Comparison of ENCODE assay signal across 8 mouse cellular contexts in genomic region chr8:84989810-84990209, GRCm38 (mm10). TPM values are rescaled to one million over a fixed set of nuclear protein-coding genes. Genes with fewer than 3 reads are reported as not detected.
DNase-seq lines count a peak whose midpoint lies in the region; ATAC-seq and TF ChIP-seq lines count a peak whose summit lies in the region.

No protein-coding gene starts in this region.

- peaks cover 30% of the 10 kb centered on the region for H3K4me1 ChIP-seq in embryonic facial prominence, embryonic 13.5 days
- peaks cover 10% of the 10 kb centered on the region for H3K4me1 ChIP-seq in heart, adult 2 months (ENCODE audit: control insufficient read depth, insufficient read depth, low read length)
- H3K4me1 ChIP-seq in limb, embryonic 13.5 days: peaks cover 30% of the 10 kb centered on the region
- H3K4me1 ChIP-seq in midbrain, embryonic 14.5 days (ENCODE audit: control insufficient read depth, insufficient read depth, low read length): peaks cover 21% of the 10 kb centered on the region

- peak; percentile 77 for DNase-seq in 3134 (ENCODE audit: extremely low read depth, insufficient read length, low spot score)
- DNase-seq in adrenal gland, postnatal 4 days (ENCODE audit: low spot score in 2 of 2): peak; percentile 88 to 90
- peak; percentile 93 to 95 for DNase-seq in heart, adult 2 months
- DNase-seq in kidney, adult 8-10 months: peak; percentile 92 to 95
- DNase-seq in midbrain, embryonic 14.5 days: peak; percentile 96
- DNase-seq in spleen, adult 12 weeks (ENCODE audit: low spot score): peak; percentile 91

- WGBS in embryonic facial prominence, embryonic 13.5 days: 0% methylated on average over 15 of the region's 15 CpGs
- WGBS in heart, adult 2 months: under 1% methylated on average over 15 of the region's 15 CpGs
- WGBS in limb, embryonic 13.5 days: under 1% methylated on average over 15 of the region's 15 CpGs
- under 1% methylated on average over 15 of the region's 15 CpGs for WGBS in midbrain, embryonic 14.5 days

- H3K79me2 ChIP-seq in heart, adult 2 months (replicated peaks; ENCODE audit: control insufficient read depth, insufficient read depth, low read length): no peaks in the 10 kb centered on the region

- peak overlapping the region; percentile 69 for H3K9ac ChIP-seq in embryonic facial prominence, embryonic 13.5 days
- peak overlapping the region; percentile 64 for H3K9ac ChIP-seq in heart, adult 2 months (ENCODE audit: low read depth, low read length)
- peak overlapping the region; percentile 59 for H3K9ac ChIP-seq in limb, embryonic 13.5 days
- H3K9ac ChIP-seq in midbrain, embryonic 14.5 days (replicated peaks; ENCODE audit: low read length): peak overlapping the region; percentile 61

- peak; percentile 89 for TF ChIP-seq EP300 in heart, adult 2 months (IDR thresholded peaks at IDR 0.05; ENCODE audit: insufficient read depth, low read depth, low read length)

- H3K4me2 ChIP-seq in embryonic facial prominence, embryonic 13.5 days: peak overlapping the region; percentile 90
- H3K4me2 ChIP-seq in limb, embryonic 13.5 days (replicated peaks): peak overlapping the region; percentile 94
- H3K4me2 ChIP-seq in midbrain, embryonic 14.5 days (ENCODE audit: low read length): peak overlapping the region; percentile 93

- ATAC-seq in embryonic facial prominence, embryonic 13.5 days (ENCODE audit: insufficient number of reproducible peaks, insufficient read depth, low FRiP score, low TSS enrichment, low read depth): peak; percentile 56; the same call in 1 of the 2 replicates
- ATAC-seq in limb, embryonic 13.5 days (ENCODE audit: low FRiP score, low read depth): peak; percentile 37; the same call in 1 of the 2 replicates
- ATAC-seq in midbrain, embryonic 14.5 days (ENCODE audit: low FRiP score, low TSS enrichment): peak; percentile 49; the same call in 1 of the 2 replicates

- H3K36me3 ChIP-seq in embryonic facial prominence, embryonic 13.5 days: 0 out of 2 replicates have a peak, but pooled peaks cover 2% of the 10 kb centered on the region
- no peaks in the 10 kb centered on the region for H3K36me3 ChIP-seq in heart, adult 2 months (ENCODE audit: control insufficient read depth, insufficient read depth, low read length)
- peaks cover 4% of the 10 kb centered on the region for H3K36me3 ChIP-seq in limb, embryonic 13.5 days
- H3K36me3 ChIP-seq in midbrain, embryonic 14.5 days (ENCODE audit: control insufficient read depth, insufficient read depth, low read length): peaks cover 2% of the 10 kb centered on the region; the same call in 1 of the 2 replicates

- no peaks in the 10 kb centered on the region for H3K9me3 ChIP-seq in embryonic facial prominence, embryonic 13.5 days
- H3K9me3 ChIP-seq in limb, embryonic 13.5 days: no peaks in the 10 kb centered on the region
- H3K9me3 ChIP-seq in midbrain, embryonic 14.5 days (ENCODE audit: control insufficient read depth, low read length): no peaks in the 10 kb centered on the region

- peaks cover 19% of the 10 kb centered on the region for H3K27me3 ChIP-seq in embryonic facial prominence, embryonic 13.5 days
- no peaks in the 10 kb centered on the region for H3K27me3 ChIP-seq in heart, adult 2 months (ENCODE audit: control insufficient read depth, insufficient read depth, low read length)
- peaks cover 22% of the 10 kb centered on the region for H3K27me3 ChIP-seq in limb, embryonic 13.5 days
- H3K27me3 ChIP-seq in midbrain, embryonic 14.5 days (ENCODE audit: control insufficient read depth, insufficient read depth, low read length): 0 out of 2 replicates have a peak, but pooled peaks cover 10% of the 10 kb centered on the region

- peak; percentile 67 for TF ChIP-seq CTCF in heart, adult 2 months (IDR thresholded peaks at IDR 0.05)

- TF ChIP-seq POLR2A in heart, adult 2 months (IDR thresholded peaks at IDR 0.05; ENCODE audit: insufficient read depth, low read depth, low read length): no peak

- peak overlapping the region; percentile 64; the same call in 1 of the 2 replicates for H3K27ac ChIP-seq in embryonic facial prominence, embryonic 13.5 days
- peak overlapping the region; percentile 89 for H3K27ac ChIP-seq in heart, adult 2 months
- H3K27ac ChIP-seq in limb, embryonic 13.5 days: peak overlapping the region; percentile 58; the same call in 1 of the 2 replicates
- peak overlapping the region; percentile 79 for H3K27ac ChIP-seq in midbrain, embryonic 14.5 days (replicated peaks; ENCODE audit: low read depth, low read length)

- H3K4me3 ChIP-seq in embryonic facial prominence, embryonic 13.5 days: peak overlapping the region; percentile 62
- H3K4me3 ChIP-seq in heart, adult 2 months: peak overlapping the region; percentile 58
- peak overlapping the region; percentile 59 for H3K4me3 ChIP-seq in limb, embryonic 13.5 days
- peak overlapping the region; percentile 62 for H3K4me3 ChIP-seq in midbrain, embryonic 14.5 days (replicated peaks; ENCODE audit: low read depth, low read length)

- intact Hi-C loops in heart, adult 2 months (cut with DNase I): loop anchor here (1.0 to 2.0 kb wide), 2 partner anchors 16 to 325 kb away; no protein-coding TSS in a partner anchor

RNA-seq across cellular contexts. Expression of gene Hook2, which starts 0.6 kb away (rescaled TPM):
- 10 to 100 TPM; 10.6 to 13.8 TPM for total RNA-seq in adrenal gland, postnatal 4 days (2021)
- 23.2 and 24.7 TPM in 2 replicates for polyA plus RNA-seq in embryonic facial prominence, embryonic 13.5 days (2015; fragmentation: Nextera tagmentation; extraction: Ambion mirVana)
- total RNA-seq in heart, adult 2 months (2021): 1 to 10 TPM; 2.0 TPM
- polyA plus RNA-seq in heart, adult 2 months (2012; rRNA removed): 2.3 and 2.4 TPM in 2 replicates
- polyA plus RNA-seq in limb, embryonic 13.5 days (2015; fragmentation: Nextera tagmentation; extraction: Ambion mirVana): 18.6 and 18.8 TPM in 2 replicates
- polyA plus RNA-seq in midbrain, embryonic 14.5 days (2014; fragmentation: Nextera tagmentation; extraction: Ambion mirVana): 25.8 and 31.4 TPM in 2 replicates

RNA-seq across cellular contexts. Expression of gene Junb, which starts 11.3 kb away (rescaled TPM):
- 10 to 100 TPM; 26.1 to 28.9 TPM for total RNA-seq in adrenal gland, postnatal 4 days (2021)
- polyA plus RNA-seq in embryonic facial prominence, embryonic 13.5 days (2015; fragmentation: Nextera tagmentation; extraction: Ambion mirVana): 10.4 and 11.2 TPM in 2 replicates
- total RNA-seq in heart, adult 2 months (2021): 10 to 100 TPM; 10.4 to 19.0 TPM
- 13.1 and 17.3 TPM in 2 replicates for polyA plus RNA-seq in heart, adult 2 months (2012; rRNA removed)
- 8.2 and 8.4 TPM in 2 replicates for polyA plus RNA-seq in limb, embryonic 13.5 days (2015; fragmentation: Nextera tagmentation; extraction: Ambion mirVana)
- polyA plus RNA-seq in midbrain, embryonic 14.5 days (2014; fragmentation: Nextera tagmentation; extraction: Ambion mirVana): 4.3 and 5.7 TPM in 2 replicates

RNA-seq across cellular contexts. Expression of gene Rnaseh2a, which starts 20.2 kb away (rescaled TPM):
- 100 to 1,000 TPM; 122 to 138 TPM for total RNA-seq in adrenal gland, postnatal 4 days (2021)
- 93.2 and 94.5 TPM in 2 replicates for polyA plus RNA-seq in embryonic facial prominence, embryonic 13.5 days (2015; fragmentation: Nextera tagmentation; extraction: Ambion mirVana)
- total RNA-seq in heart, adult 2 months (2021): 10 to 100 TPM; 38.1 to 50.5 TPM
- 33.7 and 46.3 TPM in 2 replicates for polyA plus RNA-seq in heart, adult 2 months (2012; rRNA removed)
- 90.9 and 93.2 TPM in 2 replicates for polyA plus RNA-seq in limb, embryonic 13.5 days (2015; fragmentation: Nextera tagmentation; extraction: Ambion mirVana)
- 51.7 and 54.4 TPM in 2 replicates for polyA plus RNA-seq in midbrain, embryonic 14.5 days (2014; fragmentation: Nextera tagmentation; extraction: Ambion mirVana)

RNA-seq across cellular contexts. Expression of gene Prdx2, which starts 20.4 kb away (rescaled TPM):
- total RNA-seq in adrenal gland, postnatal 4 days (2021): 100 to 1,000 TPM; 617 to 655 TPM
- polyA plus RNA-seq in embryonic facial prominence, embryonic 13.5 days (2015; fragmentation: Nextera tagmentation; extraction: Ambion mirVana): 888 and 1,010 TPM in 2 replicates
- total RNA-seq in heart, adult 2 months (2021): 100 to 1,000 TPM; 591 to 662 TPM
- polyA plus RNA-seq in heart, adult 2 months (2012; rRNA removed): 464 and 584 TPM in 2 replicates
- polyA plus RNA-seq in limb, embryonic 13.5 days (2015; fragmentation: Nextera tagmentation; extraction: Ambion mirVana): 961 and 978 TPM in 2 replicates
- polyA plus RNA-seq in midbrain, embryonic 14.5 days (2014; fragmentation: Nextera tagmentation; extraction: Ambion mirVana): 1,531 and 1,588 TPM in 2 replicates

RNA-seq across cellular contexts. Expression of gene Gm49661, which starts 20.6 kb away (rescaled TPM):
- not detected for total RNA-seq in adrenal gland, postnatal 4 days (2021)
- polyA plus RNA-seq in embryonic facial prominence, embryonic 13.5 days (2015; fragmentation: Nextera tagmentation; extraction: Ambion mirVana): not detected in 2 replicates
- total RNA-seq in heart, adult 2 months (2021): 1 to 10 TPM; 1.3 to 2.1 TPM
- not detected in 2 replicates for polyA plus RNA-seq in heart, adult 2 months (2012; rRNA removed)
- polyA plus RNA-seq in limb, embryonic 13.5 days (2015; fragmentation: Nextera tagmentation; extraction: Ambion mirVana): not detected in 2 replicates
- not detected in 2 replicates for polyA plus RNA-seq in midbrain, embryonic 14.5 days (2014; fragmentation: Nextera tagmentation; extraction: Ambion mirVana)

Comparison
In these comparisons a context has a peak if more than half of its experiments do, and no peak if none do; other contexts are left out.
1. Peak in every context shown above with its lines: DNase-seq, ATAC-seq, H3K4me3 ChIP-seq and H3K27ac ChIP-seq.